Mouse (Mus musculus) B cell, adult 2 months (primary cell): ENCODE measurements around the gene Dnajb5.

Experiments
- DNase-seq, 2 experiments: peaks; one replicate each; pipeline ENCODE4 v3.0.0; 2022

Gene Dnajb5

DNA sequence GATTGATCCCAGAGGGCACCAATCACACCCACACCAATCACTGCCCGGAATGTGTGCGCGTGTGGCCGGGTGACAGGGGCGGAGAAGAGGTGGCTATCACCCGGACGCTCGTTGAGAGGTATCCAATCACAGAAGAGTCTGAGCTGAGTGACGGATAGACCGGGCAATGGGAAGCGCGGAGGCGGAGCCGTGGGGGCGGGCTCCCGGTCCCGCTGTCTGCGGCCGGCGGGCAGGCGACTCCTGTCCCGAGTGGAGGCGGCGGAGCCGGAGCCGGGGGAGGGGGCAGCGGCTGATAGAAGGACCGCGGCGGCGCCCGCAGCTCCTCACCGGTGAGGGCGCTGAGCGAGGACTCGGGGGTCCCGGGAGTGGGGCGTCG lies at the start of gene Dnajb5:
Gene Dnajb5, plus strand, starts transcription at position 139 of the 376 bp plus-strand sequence.
- peak; percentile 96 for DNase-seq

DNA sequence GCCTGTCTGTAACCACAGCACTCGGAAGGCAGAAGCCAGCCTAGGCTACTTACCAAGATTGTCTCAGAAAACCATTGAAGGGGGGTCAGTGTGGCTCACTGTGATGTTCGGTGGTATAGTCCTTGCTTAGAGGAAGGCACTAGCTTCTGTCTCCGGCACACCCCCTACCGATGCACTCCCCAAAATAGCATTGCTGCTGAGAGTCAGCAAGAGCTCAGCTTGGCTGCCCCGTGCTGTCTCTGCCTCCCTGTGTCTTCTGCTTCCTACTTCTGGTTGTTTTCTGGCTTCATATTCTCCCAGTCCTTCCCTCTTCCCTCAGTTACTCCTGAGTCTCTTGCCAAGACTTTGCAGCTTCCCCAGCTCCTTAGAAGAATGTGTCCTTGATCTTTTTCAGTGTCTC lies 48.7 kb upstream of the Dnajb5 start:
- no peak for DNase-seq

DNA sequence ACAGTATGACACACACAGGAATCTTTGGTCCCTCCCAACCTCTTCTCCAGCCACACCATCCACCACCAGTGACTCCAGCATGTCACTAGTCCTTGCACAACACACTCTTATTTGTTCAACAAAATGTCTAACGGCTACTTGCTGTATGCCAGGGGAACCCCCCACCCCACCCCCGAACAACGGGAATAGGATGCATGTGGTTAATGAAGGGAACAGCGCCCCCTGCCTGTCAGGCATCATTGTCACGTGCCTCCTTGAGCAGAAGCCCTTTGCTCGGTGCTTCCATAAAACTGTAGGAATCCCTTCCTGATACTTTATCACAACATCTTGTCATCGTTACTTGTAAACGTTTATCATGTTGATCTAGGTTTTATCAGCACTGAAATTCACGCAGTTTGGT lies 47.4 kb upstream of the Dnajb5 start:
- peak; percentile 21 to 32 for DNase-seq

DNA sequence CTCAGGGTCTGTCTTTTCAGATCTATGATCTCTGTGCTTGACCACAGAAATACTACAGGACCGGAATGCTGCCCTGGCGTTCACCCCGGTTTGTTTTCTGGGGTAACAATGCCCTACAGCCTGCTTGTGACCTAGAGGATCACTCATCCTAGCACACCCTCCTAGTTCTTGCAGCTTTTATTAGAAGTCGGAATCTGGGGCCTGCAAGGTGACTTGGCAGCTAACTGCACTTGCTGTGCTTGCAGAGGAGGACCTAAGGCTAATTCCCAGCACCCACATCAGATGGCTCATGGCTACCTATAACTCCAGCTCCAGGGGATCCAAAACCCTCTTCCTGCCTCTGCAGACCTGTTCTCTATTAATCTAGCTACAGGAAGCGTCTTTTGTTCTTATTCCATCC lies 46.9 kb upstream of the Dnajb5 start:
- DNase-seq = no peak

DNA sequence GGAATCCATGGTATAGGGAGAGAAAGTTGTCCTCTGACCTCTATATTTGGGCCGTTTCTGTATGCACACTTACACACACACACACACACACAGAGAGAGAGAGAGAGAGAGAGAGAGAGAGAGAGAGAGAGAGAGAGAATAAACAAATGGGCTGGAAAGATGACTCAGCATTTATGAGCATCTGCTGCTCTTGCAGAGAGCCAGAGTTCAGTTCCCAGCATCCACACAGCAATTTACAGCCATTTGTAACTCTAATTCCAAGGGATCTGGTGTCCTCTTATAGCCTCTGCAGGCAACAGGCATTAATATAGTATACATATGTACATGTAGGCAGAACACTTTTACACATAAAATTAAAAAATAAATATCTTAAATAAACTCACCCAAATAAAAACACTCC lies 45.7 kb upstream of the Dnajb5 start:
- DNase-seq = no peak

DNA sequence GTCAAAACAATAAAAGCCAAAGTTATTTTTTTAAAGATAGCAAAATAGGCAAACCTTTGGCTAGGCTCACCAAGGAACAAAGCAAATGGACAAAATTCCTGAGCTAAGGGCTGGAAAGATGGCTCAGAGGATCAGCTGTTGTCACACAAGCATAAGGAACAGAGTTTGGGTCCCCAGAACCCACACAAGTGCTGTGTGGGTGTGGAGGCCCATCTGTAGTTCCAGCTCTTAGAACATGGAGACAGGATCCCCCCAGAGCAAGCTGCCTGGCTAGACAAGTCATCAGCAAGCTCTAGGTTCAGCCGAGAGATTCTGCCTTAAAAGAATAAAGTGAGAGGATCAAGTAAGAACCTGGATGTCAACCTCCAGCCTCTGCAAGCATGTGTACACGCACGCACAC lies 45.1 kb upstream of the Dnajb5 start:
- DNase-seq = no peak

DNA sequence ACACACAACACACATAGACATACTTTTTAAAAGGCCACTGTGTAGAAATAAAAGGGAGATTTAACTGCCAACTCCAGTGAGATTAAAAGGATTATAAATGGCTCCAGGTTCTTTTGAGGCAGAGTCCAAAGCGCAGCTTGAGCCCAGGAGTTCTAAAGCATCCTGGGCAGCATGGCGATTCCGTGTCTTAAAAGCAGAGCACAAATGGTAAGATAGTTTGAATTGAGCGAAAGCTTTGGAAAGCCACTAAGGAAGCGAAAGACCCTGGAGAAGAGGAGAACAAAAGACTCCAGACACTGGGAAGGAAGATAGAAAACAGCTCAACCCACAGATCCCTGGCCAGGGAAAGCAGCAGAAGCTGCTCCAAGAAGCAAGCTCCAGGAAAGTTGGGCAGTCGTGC lies 44.6 kb upstream of the Dnajb5 start:
- no peak for DNase-seq

DNA sequence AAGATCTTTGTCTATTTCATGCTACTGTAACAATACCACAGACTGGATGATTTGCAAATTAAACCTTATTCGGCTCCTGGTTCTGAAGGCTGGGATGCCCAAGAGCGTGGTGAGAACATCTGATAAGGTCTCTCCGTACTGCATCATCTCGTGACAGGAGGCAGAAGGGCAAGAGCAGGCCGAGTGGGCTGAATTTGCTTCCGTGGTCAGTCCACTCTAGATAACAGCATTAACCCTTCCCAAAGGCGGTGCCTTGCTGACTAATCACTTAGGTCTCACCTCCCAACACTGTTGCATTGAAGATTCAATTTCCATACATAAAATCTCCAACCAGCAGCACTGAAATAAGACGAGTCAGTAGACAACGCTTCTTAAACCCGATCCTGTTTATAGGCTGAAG lies 36.2 kb upstream of the Dnajb5 start:
- no peak for DNase-seq

DNA sequence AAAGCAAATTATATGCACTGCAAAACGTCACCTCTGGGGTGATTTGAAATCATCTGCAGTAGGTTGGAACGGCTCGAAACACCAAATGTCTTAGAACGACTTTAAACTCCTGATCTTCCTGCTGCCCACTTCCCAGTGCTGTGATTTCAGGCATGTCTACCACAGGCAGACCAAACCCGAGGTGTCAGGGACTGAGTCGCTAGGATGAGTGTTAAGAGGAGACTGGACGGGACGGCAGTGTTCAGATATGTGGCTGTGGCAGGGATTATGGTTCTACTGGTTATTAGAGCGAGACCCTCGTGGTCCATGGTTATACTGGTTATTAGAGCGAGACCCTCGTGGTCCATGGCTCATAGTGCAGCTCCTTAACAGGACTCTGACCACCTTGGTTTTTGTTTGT lies 34.3 kb upstream of the Dnajb5 start:
- DNase-seq = no peak

DNA sequence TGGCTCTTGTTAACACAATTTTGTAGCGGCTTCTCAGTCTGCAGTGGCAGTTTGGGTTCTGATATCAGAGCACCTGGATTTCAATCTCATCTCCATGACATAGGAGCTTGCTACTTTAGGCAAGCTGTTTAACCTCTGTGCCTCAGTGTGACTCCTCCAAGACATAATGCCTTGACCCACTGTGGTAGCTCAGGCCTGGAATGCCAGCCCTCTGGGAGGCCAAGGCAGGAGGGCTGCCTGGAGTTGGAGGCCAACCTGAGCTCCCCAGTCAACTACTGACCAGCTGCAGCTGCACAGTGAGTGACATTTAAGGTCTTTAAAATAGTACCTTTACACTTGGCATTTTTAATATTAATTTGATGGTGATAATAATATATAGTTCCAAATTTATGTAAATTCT lies 33.6 kb upstream of the Dnajb5 start:
- no peak for DNase-seq

DNA sequence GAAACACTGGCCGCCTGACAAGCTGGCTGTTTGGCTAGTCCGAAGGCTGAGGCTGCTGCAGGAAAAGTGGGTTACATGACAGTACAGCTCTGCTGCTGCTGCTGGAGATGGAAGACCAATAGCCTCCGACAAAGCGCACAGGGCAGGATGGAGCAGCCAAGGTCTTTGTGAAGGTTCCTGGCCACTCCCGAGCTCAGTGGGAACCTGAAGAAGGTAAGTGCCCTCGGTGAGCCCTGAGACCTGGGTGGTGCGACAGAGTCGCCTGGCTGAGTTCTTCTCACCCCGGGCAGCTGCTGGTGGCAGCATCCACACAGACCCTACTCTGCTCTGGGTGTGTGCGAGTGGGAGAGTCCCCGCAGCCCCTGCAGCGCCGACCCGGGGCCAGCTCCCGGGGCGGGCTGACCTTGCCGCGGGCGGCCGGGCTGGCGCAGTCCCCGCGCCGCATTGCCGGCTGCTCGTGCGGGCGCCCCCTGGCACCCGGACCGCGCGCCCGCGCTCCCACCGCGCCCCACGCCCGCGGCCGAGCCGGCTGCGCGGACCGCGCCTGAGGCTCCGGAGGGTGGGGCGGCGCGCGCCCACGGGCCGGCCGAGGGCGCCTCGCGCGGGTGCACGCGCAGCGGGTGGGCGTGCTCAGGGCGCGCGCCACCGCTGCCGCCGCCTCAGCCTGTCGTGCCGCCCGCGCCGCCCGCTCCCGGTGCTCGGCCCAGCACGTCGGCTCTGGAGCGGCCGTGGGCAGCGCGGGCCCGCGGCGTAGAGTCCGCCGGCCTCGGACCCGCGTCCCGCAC lies 32.8 kb upstream of the Dnajb5 start, which contains the start of gene Phf24:
Gene Phf24, plus strand, starts transcription at position 44 of the 785 bp plus-strand sequence.
- DNase-seq = no peak

DNA sequence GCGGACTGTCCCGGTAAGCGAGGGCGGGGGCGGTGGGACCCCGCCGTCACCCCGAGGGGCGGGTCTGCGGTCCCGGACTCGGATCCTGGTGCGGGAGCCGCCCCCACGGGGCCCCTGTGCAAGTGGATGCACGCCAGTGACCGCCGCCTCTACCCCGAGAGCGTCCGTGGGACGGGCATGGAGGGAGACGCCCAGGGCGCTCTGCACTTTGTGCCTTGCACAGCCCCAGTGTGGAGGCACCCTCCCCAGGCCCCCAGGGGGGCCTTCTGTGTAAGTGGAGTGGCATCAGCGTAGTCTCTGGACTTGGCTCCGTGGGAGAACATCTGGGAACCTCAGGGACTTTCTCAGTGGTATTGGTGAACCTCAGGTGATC lies 32.2 kb upstream of the Dnajb5 start:
- no peak for DNase-seq

DNA sequence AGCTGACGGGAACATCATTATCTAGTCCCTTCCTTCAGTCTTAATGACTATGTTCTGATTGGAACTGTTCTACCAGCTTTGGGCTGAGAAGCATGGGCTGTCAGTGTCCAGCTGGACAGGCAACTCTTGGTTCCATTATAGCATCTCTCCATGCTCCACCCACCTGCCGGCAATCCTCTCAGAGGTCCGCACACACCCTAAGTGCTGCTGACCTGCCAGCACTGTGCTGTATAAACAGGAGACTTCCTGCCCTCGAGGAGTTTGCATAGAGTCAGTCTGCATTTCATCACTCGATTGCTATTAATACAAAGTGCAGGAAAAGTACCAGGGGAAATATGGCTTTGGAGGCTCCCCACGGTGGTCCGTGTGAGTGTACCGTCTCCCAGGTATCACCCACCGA lies 28.9 kb upstream of the Dnajb5 start:
- no peak for DNase-seq

DNA sequence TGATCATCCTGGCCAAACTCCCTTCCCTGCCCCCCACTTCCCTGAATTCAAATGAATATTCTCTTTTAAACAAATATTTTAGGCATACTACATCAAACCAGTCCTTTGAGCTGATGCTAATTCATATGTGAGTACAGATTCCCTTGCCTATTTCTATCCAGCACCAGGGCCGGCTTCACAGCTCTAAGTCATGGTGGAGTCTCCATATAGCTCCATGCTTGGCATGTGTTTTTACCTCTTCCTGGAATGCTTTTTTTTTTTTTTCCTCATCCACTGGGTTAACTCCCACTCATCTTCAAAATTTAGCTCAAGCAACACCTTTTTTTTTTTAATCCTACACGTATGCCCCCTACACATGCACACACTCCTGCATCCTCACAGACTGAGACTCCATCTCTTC lies 28.1 kb upstream of the Dnajb5 start:
- DNase-seq = no peak

DNA sequence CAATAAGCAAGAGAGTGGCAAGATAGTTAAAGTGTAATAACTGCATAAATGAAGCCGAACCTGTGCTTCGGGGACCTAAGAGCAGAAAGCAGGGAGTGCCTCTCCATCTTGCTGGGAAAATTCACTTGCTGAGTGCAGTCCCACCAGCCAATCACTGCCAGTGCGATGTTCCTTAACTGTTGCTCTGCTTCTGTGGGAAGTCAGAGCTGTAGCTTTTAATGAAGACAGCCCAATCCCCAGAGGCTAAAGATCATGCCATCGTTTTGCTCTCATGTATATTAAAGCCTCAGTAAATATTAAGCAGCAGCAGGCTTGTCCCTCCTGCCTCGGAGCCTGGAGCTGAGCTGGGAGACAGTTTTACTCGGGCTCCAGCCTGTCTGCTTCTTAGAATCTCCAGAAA lies 27.6 kb upstream of the Dnajb5 start:
- DNase-seq = no peak

DNA sequence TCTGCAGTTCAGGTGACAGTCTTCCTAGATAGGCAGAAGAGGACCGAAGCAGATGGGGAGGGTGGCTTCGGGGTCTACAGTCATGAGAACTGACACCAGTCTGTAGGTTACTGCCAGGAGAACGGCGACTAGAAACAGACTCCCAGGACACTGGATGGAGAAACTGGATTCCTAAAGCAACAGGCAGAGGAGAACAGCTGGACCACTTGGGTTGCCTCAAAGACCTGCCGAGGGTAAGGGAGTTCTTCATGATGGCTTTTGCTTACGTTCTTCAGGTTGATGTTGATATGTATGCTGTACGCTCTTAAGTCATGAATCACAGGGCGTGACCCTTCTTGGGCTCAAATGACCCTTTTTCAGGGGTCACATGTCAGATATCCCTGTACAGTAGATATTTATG lies 27.2 kb upstream of the Dnajb5 start:
- no peak for DNase-seq

DNA sequence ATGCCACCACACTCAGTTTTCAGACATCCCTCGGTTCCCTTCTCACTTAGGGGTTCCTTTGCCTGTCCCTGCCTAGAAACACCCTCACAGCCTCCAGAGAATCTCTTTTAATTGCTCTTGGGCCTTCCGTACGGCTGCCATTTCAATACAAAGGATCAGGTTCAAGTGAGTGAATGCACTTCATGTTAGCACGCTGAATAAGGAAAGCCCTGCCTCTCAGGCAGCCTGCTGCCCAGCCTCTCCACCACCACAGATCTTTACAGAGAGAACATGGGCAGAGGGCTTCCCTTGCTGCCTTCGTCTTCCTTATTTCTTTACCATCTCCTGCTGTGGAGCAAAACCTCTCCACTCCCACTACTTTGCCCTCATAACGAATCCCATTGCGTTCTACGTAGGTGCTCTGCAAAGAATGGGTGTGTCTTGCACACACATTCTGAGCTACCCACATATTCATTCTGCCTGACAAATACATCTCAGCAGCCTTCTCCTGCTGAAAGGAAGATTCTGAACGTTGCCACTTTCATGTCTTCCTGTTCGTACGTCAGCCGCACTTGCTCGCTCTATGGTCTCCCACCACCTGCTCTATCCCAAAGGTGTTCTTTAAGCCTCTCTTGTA lies 25.4 kb upstream of the Dnajb5 start:
- no peak for DNase-seq

DNA sequence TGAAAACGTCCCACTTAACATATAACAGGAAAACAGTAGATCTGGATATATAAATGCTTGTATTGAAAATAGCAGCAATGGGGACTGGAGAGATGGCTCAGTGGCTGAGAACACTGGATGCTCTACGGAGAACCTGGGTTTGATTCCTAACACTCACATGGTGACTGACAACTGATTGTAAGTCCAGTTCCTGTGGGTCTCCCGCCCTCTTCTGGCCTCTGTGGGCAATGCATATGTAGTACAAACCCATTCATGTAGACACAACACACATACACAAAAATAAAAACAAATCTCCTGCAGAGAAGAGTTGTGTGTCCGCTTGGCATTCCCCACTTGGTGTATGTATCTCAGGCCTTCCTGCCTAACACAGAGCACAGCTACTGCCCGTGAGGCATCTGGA lies 21.4 kb upstream of the Dnajb5 start:
- DNase-seq = no peak

DNA sequence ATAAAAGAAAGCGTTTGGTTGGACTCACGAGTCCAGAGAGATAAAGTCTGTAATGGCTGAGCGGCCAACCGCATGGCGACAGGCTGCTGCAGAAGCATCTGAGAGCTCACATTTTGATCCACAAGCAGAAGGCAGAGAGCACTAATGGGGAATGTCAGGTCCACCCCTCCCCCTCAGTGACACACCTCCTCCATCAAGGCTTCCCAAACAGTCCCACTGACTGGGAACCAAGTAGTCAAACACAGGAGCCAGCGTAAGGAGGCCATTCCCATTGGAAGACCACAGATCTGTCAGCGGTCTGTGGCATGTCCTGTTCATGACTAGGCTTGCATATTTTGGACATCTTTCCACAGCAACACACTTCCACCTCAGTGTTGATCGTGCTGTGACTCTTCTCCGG lies 20.7 kb upstream of the Dnajb5 start:
- no peak for DNase-seq

DNA sequence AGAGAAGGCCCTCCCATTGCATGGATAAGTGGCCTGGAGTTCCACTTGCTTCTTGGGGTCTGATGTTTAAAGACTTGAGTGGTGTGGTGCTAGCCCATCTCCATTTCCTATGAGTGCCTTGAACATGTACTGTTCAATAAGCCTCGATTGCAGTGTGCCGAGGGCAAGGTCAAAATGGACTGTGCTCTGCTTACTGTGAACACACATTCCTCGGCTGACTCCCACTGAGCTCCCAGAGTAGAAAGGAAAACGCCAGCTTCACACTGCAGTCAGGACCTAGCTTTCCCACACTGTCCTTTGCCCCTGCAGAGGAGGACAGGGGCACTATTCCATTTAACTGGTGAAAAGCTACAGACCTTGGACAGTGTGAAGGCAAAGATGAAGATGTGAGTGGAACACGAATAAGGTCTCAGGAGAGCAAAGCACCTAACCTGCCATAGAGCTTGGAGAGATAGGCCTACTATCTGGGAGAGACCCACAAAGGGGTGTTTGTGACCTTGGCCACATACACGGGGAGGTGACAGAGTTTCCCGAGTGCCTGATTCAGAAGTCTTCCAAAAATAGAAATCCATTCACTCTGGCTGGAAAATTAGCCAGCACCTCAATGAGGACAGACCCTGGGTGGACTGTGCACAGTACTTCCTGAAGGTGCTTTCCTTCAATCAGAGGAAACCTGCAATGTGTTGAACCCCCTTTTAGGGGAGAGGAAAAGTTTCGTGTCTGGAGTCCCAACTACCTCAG lies 17.2 kb upstream of the Dnajb5 start:
- DNase-seq = no peak

DNA sequence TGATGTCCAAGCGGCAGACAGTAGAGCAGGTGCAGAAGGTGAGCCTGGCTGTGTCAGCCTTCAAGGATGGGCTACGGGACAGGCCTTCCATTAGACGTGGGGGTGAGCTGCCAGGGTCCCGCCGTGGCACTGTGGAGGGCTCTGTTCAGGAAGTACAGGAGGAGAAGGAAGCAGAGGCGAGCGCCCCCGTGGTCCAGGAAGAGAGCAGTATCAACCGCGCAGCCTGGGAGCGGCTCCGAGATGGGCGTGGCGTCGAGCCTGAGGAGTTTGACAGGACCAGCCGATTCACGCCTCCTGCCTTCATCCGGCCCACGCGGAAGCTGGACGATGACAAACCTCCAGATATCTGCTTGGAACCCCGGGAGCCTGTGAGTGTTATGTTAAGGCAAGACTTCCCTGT lies 16.0 kb upstream of the Dnajb5 start:
- DNase-seq = no peak

DNA sequence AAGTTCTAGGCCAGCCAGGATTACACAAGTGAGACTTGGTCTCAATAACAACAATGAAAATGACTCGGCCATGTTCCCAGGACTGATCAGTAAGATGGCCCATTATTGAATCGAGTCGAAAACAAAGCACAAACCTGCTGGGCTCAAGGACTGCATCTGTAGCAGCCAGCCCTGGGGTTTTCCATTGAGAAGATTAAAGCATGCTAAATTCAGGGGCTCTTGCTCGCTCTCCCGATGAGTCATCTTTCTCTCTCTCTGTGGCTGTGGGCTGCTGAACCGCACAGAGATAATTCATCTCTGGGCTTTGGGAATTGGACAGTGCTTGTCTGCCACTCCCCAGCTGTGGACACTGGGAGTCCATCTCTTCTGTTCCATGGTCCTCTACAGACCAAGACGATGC lies 8.2 kb upstream of the Dnajb5 start:
- no peak for DNase-seq

DNA sequence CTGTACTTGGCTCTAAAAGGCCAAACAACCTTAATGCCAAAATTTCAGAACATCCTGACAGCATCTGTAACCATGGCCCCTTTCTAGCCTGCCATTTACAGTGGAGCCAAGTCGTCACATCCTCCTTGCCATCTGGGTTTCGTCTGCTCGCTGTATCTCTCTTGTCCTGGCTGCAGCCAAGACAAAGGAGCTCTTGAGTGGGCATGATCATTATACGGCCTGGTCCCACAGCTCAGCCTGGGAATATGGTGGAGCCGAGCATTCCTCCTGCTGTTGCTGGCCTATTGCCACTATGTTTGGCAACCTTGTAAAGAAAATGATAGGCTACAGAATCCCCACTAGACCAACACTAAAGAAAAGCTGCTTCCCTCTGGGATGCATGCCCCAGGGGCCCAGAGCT lies 6.3 kb upstream of the Dnajb5 start:
- no peak for DNase-seq

DNA sequence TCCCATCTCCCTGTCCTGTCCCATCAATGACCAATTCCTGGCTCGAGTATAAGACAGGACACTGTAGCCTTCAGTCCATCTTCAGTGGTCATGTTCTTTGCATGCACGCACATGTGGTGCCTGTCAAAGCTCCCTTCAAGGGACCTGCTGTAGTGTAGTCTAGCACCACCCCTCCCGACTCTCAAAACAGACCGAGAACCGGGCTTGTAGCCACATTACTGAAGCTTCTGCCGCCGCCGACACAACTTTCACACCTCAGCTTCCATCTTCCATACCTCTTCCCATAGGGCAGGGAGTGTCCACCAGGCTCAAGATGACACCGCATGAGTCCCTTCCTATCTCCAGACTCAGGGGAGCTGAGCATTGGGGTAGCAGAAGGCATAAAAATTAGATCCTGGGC lies 5.4 kb upstream of the Dnajb5 start:
- no peak for DNase-seq
